Comparison of ENCODE assay signal across 21 mouse cellular contexts in genomic region chr6:112300633-112301032, GRCm38 (mm10). TPM values are rescaled to one million over a fixed set of nuclear protein-coding genes. Genes with fewer than 3 reads are reported as not detected.
A peak's percentile ranks its signal among the peaks of the same experiment; 100 is the strongest.
DNase-seq lines count a peak whose midpoint lies in the region; ATAC-seq lines count a peak whose summit lies in the region.
"Had no signal": no experiment of that assay in that cellular context is flagged by ENCODE, and none has a peak within 500 bp of the region (broad histone marks: within the 10 kb centered on the region; RNA-seq: fewer than 3 reads in every experiment).

No protein-coding gene starts in this region.

- peak; percentile 49 for DNase-seq in heart, adult 11 months
- no peak for DNase-seq in heart, postnatal 10 days
- DNase-seq in ES-CJ7 (ENCODE audit: low read depth, low spot score) (peak; percentile 11), ZHBTc4 (ENCODE audit: low read depth, low spot score) (peak; percentile 62)
- DNase-seq in frontal cortex, postnatal 14 days (ENCODE audit: low spot score in 2 of 2), result no peak
- DNase-seq: adrenal gland, adult 2 months; adrenal gland, postnatal 10 days; adrenal gland, postnatal 25 days; B cell, adult 2 months; cerebellum, adult 11 months; cerebellum, adult 18-20 months; cerebellum, adult 8-10 months; cerebellum, adult 9-11 months; cerebellum, postnatal 14 days; cerebellum, postnatal 36 days; forebrain, postnatal 0 days had no signal

- intact Hi-C loops in heart, postnatal 10 days (cut with DNase I), result no loop called here

- no peak for ATAC-seq in frontal cortex, adult (ENCODE audit: low TSS enrichment)
- ATAC-seq: CD4-positive, CD25-positive, alpha-beta regulatory T cell, adult 4 months; forebrain, embryonic 13.5 days; forebrain, embryonic 15.5 days; forebrain, postnatal 0 days had no signal

RNA-seq across cellular contexts. Expression of gene Lmcd1, which starts 27.1 kb away (rescaled TPM):
- total RNA-seq in heart, postnatal 10 days (2021), result 10 to 100 TPM; 34.2 to 45.3 TPM
- total RNA-seq: MEL had no signal

Comparison
In these comparisons a context has a peak if more than half of its experiments do, and no peak if none do; other contexts are left out.
1. DNase-seq: peak in heart, adult 11 months (single experiment), ES-CJ7 (single experiment) and ZHBTc4 (single experiment); none in heart, postnatal 10 days (0 of 2) and frontal cortex, postnatal 14 days (0 of 2).